Mouse (Mus musculus): ENCODE results near the gene Fam126b. TPM values are rescaled to one million over a fixed set of nuclear protein-coding genes. Genes with fewer than 3 reads are reported as not detected.
"Not testable (repeated sequence)": the region's sequence is repeated elsewhere in the genome, so short reads cannot be mapped to it uniquely, and the experiment has no call there.

Gene Fam126b
- polyA plus RNA-seq (2015; fragmentation: Nextera tagmentation; extraction: Ambion mirVana) = 7.7 and 9.2 TPM in 2 replicates

DNA sequence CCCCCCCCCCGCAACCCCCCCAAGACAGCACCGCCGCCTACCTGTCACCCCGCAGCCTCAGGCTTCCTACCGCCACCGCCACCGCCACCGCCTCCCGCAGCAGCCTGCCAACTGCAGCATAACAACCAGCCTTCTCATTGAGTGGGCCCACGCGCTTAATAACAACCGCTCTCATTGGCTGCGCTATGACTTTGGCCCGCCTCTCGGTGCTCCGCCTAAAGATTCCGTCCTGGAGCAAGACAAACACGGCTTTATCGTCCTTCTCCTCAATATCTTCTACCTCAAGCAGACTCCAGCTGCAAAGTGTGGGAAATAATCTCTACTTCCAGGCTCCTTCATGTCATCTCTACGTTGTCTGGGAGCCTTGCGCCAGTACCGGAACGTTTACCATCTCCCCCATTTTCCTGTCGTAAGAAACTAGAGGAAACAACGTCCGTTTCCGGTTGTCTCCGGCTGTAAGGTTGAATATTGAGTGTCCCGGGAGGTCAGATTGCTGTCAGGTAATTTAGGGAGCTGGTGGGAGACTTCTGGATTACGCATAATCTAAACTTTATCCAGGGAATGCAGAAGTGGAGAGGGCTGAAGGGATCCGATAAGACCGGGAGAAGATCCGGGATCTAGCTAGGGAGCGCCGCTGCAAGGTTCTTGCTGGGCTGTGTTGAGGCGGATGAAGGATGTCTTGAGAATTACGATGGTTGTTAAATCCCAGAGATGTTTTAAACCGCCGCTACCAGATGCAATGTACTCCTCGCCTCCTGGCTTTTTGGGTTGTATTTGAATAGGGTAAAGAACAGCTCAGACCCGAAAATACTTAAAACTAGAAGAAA, at the start of gene Fam126b, which contains the start of gene Ndufb3:
TSS of gene Fam126b (minus strand) at position 153 of the 827 bp plus-strand sequence.
TSS of gene Ndufb3 (plus strand) at position 214 of the 827 bp plus-strand sequence.
- Histone ChIP-seq H3K4me3 (peak within 1 kb of the TSS; percentile 82), H3K4me1 (peaks cover 9% of the 10 kb centered on the region), H3K36me3 (peaks cover 6% of the 10 kb centered on the region), H3K9me3 (no peaks in the 10 kb centered on the region), H3K27me3 (no peaks in the 10 kb centered on the region), H3K9ac (peak within 1 kb of the TSS; percentile 91), H3K27ac (peak within 1 kb of the TSS; percentile 81; the same call in 1 of the 2 replicates), H3K4me2 (peak within 1 kb of the TSS; percentile 74)
- peak; percentile 89 for ATAC-seq (ENCODE audit: insufficient number of reproducible peaks, insufficient read depth, low FRiP score, low TSS enrichment, low read depth)
- under 1% methylated on average over 41 of the region's 41 CpGs for WGBS

DNA sequence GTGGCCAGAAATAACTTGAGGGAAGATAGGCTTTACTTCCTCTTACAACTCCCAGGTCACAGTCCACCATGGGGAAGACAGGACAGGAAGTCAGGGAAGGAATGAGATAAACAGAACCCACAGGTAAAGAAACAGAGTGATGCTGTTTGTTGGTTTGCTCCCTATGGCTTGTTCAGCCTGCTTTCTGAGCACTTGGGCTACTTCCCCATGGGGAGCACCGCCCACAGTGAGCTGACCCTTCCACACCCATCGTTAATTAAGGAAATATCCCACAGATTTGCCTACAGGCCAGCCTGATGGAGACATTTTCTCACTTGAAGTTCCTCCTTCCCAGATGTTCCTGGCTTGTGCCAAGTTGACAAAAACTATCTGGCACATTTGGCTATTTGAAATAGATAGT, 42.7 kb upstream of the Fam126b start:
- not testable (repeated sequence) for ATAC-seq (ENCODE audit: insufficient number of reproducible peaks, insufficient read depth, low FRiP score, low TSS enrichment, low read depth); H3K4me1 ChIP-seq; H3K9me3 ChIP-seq; H3K4me3 ChIP-seq; H3K27ac ChIP-seq; H3K9ac ChIP-seq; H3K36me3 ChIP-seq; H3K27me3 ChIP-seq; H3K4me2 ChIP-seq
- WGBS = 63% methylated on average over 2 of the region's 2 CpGs

DNA sequence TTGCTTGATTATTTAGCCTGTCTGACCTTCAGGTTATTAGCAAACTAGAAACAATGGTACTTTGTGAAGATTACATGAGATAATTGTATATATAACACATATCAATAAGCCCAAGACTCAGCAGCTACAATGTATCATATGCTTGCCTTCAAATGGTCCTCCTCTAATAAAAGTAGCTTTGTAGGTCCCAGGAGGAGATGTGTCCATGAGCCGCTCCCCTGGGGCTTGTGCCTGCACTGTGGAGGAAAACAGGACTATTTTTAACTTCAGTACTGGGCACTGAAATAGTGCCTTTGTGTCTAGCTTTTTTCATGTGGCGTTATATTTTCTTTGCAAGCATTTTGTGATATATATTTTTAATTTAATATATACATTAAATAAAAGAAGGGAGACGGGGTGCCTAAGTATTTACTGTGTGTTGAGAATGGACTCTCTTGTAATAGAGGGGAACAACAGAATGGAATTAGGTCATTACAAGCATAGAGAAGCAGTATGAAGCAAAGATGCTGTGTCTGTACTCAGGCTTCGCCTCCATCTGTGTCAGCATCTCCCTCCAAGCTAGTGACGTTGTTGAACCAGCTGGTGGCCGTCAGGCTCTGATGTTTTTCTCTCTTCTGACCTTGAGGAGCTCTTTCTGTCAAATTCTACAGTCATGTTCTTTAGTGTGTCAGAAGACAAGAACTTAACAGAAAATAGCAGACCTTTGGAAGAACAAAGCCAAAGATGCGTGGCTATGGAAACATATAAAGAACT, 36.0 kb upstream of the Fam126b start:
- Histone ChIP-seq H3K4me2 (no peak overlapping the region), H3K9me3 (no peaks in the 10 kb centered on the region; the same call in 1 of the 2 replicates), H3K27me3 (no peaks in the 10 kb centered on the region), H3K4me3 (no peak overlapping the region), H3K27ac (no peak overlapping the region), H3K4me1 (no peaks in the 10 kb centered on the region), H3K36me3 (no peaks in the 10 kb centered on the region), H3K9ac (no peak overlapping the region)
- ATAC-seq (ENCODE audit: insufficient number of reproducible peaks, insufficient read depth, low FRiP score, low TSS enrichment, low read depth) = no peak
- WGBS = 66% methylated on average over 7 of the region's 7 CpGs

DNA sequence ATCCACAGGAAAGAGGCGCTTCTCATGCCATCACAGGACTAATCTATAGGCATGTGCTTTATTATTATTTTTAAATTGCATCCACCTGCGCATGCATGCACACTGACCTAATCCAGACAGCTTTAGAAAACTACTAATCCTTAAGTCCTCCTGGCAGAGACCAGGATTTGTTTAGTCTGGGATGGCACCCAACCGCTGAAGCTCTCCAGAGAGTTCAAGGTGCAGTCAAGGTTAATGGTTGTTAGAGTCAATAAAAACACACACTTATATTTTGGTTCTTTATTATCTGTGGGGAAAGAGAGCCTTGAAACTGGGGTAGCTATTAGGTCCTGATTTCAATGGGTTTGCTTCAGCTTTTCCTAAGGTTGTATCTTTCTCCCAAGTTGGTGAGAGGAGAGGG, 35.1 kb upstream of the Fam126b start:
- H3K4me1 ChIP-seq = no peaks in the 10 kb centered on the region
- no peaks in the 10 kb centered on the region for H3K27me3 ChIP-seq
- H3K27ac ChIP-seq = no peak overlapping the region
- H3K9me3 ChIP-seq = no peaks in the 10 kb centered on the region; the same call in 1 of the 2 replicates
- no peak for ATAC-seq (ENCODE audit: insufficient number of reproducible peaks, insufficient read depth, low FRiP score, low TSS enrichment, low read depth)
- H3K4me2 ChIP-seq = no peak overlapping the region
- no peak overlapping the region for H3K4me3 ChIP-seq
- no peaks in the 10 kb centered on the region for H3K36me3 ChIP-seq
- 75% methylated on average over 3 of the region's 3 CpGs for WGBS
- H3K9ac ChIP-seq = no peak overlapping the region

DNA sequence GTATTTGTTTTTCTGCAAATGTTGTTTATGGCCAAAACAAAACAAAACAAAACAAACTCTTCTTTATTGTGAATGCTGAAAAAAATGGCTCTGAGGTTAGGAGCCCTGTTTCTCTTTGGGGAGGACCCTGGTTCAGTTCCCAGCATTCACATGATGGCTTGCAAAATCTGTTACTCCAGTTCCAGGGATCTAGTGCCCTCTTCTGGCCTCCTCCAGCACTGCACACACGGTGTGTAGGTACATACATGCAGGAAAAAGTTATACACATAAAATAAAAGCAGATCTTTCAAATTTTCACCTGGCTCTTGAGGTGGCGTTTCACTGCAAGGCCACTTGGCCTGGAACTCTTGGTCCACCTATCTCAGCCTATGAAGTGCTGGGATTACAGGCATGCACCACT, 32.6 kb upstream of the Fam126b start:
- Histone ChIP-seq H3K27me3 (no peaks in the 10 kb centered on the region), H3K4me2 (no peak overlapping the region), H3K9ac (no peak overlapping the region), H3K4me3 (no peak overlapping the region), H3K27ac (no peak overlapping the region), H3K36me3 (no peaks in the 10 kb centered on the region), H3K9me3 (no peaks in the 10 kb centered on the region; the same call in 1 of the 2 replicates), H3K4me1 (no peaks in the 10 kb centered on the region)
- ATAC-seq (ENCODE audit: insufficient number of reproducible peaks, insufficient read depth, low FRiP score, low TSS enrichment, low read depth) = no peak
- 85% methylated on average over 2 of the region's 2 CpGs for WGBS

DNA sequence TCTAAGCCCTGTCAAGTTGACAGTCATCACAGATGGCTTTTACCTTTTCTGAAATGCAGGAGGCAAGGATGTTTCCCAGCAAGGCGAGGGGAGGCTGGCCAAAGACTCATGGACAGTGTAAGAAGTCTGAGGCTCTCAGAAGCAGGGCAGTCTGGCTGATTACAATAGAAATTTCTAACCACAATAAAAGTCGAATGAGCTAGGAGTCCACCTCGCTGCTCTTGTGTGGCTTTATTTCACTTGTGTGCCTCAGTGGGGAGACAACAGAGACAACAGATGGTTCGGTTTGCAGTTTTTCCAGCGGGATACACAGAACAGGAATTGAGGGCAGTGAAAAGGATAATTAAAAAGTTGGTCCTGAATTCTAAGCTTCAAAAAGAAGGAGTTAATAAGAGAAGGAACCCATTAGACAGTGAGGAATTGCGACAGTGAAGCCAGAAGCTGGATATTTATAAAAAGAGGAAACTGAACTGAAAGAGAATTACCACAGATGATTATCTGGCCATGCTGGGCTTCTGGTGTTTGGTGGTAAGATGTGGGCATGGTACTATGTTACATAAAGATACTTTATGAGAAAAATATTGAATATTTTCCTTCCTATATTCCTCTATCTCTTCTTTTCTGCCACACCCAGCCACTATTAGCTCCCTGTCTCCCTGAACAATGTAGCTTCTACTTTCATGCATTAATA, 32.0 kb upstream of the Fam126b start:
- Histone ChIP-seq H3K36me3 (no peaks in the 10 kb centered on the region), H3K4me1 (no peaks in the 10 kb centered on the region), H3K4me2 (no peak overlapping the region), H3K27ac (no peak overlapping the region), H3K27me3 (no peaks in the 10 kb centered on the region), H3K9me3 (no peaks in the 10 kb centered on the region; the same call in 1 of the 2 replicates), H3K9ac (no peak overlapping the region), H3K4me3 (no peak overlapping the region)
- 75% methylated on average over 6 of the region's 6 CpGs for WGBS
- ATAC-seq (ENCODE audit: insufficient number of reproducible peaks, insufficient read depth, low FRiP score, low TSS enrichment, low read depth) = no peak

DNA sequence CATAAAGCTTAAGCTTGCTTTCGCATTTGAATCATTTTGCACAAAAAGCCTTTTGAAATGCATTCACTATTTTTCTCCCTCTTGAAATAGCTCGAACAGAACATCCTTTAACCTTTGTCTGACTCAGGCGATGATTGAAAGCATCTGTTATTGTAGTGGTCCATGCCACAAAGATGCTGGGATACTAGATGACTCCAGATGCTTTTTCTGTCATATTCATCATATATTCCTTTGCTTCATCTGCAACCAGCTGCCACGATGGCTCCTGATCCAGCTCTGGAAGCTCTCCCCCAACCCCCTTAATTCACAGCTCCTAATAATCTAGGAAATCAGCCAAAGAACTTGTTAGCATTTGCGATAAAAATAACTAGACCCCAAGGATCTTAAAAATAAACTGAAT, 31.0 kb upstream of the Fam126b start:
- H3K9ac ChIP-seq = no peak overlapping the region
- ATAC-seq (ENCODE audit: insufficient number of reproducible peaks, insufficient read depth, low FRiP score, low TSS enrichment, low read depth) = no peak

DNA sequence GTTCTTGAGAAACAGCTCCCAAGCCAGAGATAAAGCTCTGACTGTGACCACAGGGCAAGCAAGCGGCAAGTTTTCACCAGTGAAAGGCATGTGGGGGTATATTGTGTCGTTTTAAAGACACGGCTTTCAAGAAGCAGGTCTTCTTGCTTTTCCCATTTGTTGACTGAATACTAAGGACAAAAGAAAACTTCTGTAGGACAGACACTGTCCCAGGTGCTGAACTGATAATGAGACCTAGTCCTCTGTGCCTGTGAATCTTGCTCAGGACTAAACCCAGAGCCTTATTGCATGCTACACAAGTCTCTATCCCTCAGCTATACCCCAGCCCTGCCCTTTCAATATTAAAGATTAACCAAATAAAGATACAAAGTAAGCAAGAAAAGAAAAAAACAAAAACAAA, 30.1 kb upstream of the Fam126b start:
- Histone ChIP-seq H3K4me1 (no peaks in the 10 kb centered on the region), H3K36me3 (no peaks in the 10 kb centered on the region), H3K27me3 (no peaks in the 10 kb centered on the region), H3K4me3 (no peak overlapping the region), H3K4me2 (no peak overlapping the region), H3K9me3 (no peaks in the 10 kb centered on the region; the same call in 1 of the 2 replicates), H3K27ac (no peak overlapping the region), H3K9ac (no peak overlapping the region)
- ATAC-seq (ENCODE audit: insufficient number of reproducible peaks, insufficient read depth, low FRiP score, low TSS enrichment, low read depth) = no peak
- WGBS = 67% methylated on average over 3 of the region's 3 CpGs

More for the DNA sequence above, 31.0 kb upstream of the Fam126b start:
- Histone ChIP-seq H3K4me1 (no peaks in the 10 kb centered on the region), H3K4me2 (no peak overlapping the region), H3K9me3 (no peaks in the 10 kb centered on the region; the same call in 1 of the 2 replicates), H3K27ac (no peak overlapping the region), H3K36me3 (no peaks in the 10 kb centered on the region), H3K4me3 (no peak overlapping the region), H3K27me3 (no peaks in the 10 kb centered on the region)
- 56% methylated on average over 5 of the region's 5 CpGs for WGBS

DNA sequence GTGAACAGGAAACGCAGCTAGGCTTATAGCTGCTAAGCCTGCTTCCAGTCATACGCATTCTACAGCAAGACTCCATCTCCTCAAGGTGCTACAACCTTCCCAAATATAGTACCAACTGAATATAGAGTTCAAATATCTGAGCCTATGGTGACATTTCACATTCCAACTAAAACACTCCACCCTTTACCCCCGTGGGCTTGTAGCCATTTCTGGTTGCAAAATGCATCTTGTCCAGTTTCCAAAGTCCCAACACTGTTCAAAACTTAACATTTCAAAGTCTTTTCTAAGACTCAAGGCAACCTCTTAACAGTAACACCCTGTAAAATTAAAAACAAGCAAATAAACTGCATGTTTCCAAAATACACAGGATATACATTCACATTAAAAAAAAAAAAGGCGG, 29.0 kb upstream of the Fam126b start:
- ATAC-seq (ENCODE audit: insufficient number of reproducible peaks, insufficient read depth, low FRiP score, low TSS enrichment, low read depth) = no peak
- H3K4me3 ChIP-seq = no peak overlapping the region
- no peaks in the 10 kb centered on the region for H3K4me1 ChIP-seq
- no peaks in the 10 kb centered on the region for H3K27me3 ChIP-seq
- H3K36me3 ChIP-seq = no peaks in the 10 kb centered on the region
- H3K9ac ChIP-seq = no peak overlapping the region
- H3K9me3 ChIP-seq = no peaks in the 10 kb centered on the region; the same call in 1 of the 2 replicates
- H3K4me2 ChIP-seq = no peak overlapping the region
- WGBS = 83% methylated on average over 4 of the region's 4 CpGs
- H3K27ac ChIP-seq = no peak overlapping the region

DNA sequence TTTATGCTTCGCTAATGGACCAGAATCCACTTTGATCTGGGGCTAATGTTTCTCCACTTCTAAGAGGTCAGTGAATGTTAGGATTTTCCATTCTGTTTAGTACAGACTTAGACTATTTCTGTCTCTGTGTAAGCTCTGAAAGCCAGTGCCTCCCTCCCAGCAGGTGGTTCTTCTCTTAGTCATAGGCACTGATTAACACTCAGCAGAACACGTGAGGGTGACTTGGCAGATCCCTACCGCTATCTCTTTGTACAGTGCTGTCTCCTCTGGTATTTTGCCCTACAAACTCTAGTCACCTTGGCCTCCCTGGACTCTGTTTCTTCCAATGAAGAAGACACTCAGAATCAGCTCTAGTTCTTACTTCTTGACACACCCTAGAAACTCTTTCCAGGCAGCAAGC, 28.3 kb upstream of the Fam126b start:
- ATAC-seq (ENCODE audit: insufficient number of reproducible peaks, insufficient read depth, low FRiP score, low TSS enrichment, low read depth) = no peak
- H3K27me3 ChIP-seq = no peaks in the 10 kb centered on the region
- no peak overlapping the region for H3K9ac ChIP-seq
- H3K9me3 ChIP-seq = no peaks in the 10 kb centered on the region; the same call in 1 of the 2 replicates
- H3K4me2 ChIP-seq = no peak overlapping the region
- H3K27ac ChIP-seq = no peak overlapping the region
- 59% methylated on average over 3 of the region's 3 CpGs for WGBS
- no peaks in the 10 kb centered on the region for H3K4me1 ChIP-seq
- no peaks in the 10 kb centered on the region for H3K36me3 ChIP-seq
- H3K4me3 ChIP-seq = no peak overlapping the region

DNA sequence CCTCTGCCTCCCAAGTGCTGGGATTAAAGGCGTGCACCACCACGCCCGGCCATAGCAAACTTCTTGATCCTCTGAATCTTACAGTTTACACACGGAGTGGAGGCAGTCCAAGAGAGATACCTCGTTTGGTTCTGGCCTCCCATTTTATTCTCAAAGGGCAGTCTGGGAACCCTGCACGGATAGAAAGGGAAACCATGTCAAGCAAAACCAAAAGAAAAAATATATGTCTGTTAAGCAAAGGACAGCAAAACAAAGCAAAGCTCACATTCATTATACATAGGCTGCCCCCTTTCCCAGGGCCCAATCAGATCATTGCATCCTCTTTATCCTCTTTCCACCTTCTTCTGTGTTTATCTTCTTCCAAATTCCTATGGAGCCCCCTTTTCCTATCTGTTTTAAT, 27.7 kb upstream of the Fam126b start:
- Histone ChIP-seq H3K9me3 (no peaks in the 10 kb centered on the region; the same call in 1 of the 2 replicates), H3K4me2 (no peak overlapping the region), H3K4me1 (no peaks in the 10 kb centered on the region), H3K36me3 (no peaks in the 10 kb centered on the region), H3K27me3 (no peaks in the 10 kb centered on the region), H3K27ac (no peak overlapping the region), H3K9ac (no peak overlapping the region), H3K4me3 (no peak overlapping the region)
- ATAC-seq (ENCODE audit: insufficient number of reproducible peaks, insufficient read depth, low FRiP score, low TSS enrichment, low read depth) = no peak
- WGBS = 76% methylated on average over 6 of the region's 6 CpGs
